Mouse (Mus musculus) testis, adult 2 months (tissue): Measurements from ENCODE around the gene Smarcb1. TPM values are rescaled to one million over a fixed set of nuclear protein-coding genes. Genes with fewer than 3 reads are reported as not detected.

Experiments
- H3K27ac ChIP-seq: fragments of 200-500 bp; 2 replicates; pipeline ENCODE4 v1.5.1; 2012; ENCODE audit warnings: low read depth, low read length; ENCODE audit not compliant: control insufficient read depth, insufficient read depth
- H3K27me3 ChIP-seq: fragments of 200-500 bp; 2 replicates; pipeline ENCODE4 v1.6.1; 2012; ENCODE audit warnings: mild to moderate bottlenecking, low read length, moderate library complexity; ENCODE audit not compliant: control insufficient read depth, insufficient read depth
- H3K36me3 ChIP-seq: fragments of 200-500 bp; 2 replicates; pipeline ENCODE4 v1.6.1; 2012; ENCODE audit warnings: mild to moderate bottlenecking, low read length; ENCODE audit not compliant: control insufficient read depth, insufficient read depth
- H3K4me1 ChIP-seq: fragments of 200-500 bp; 2 replicates; pipeline ENCODE4 v1.6.1; 2012; ENCODE audit warnings: low read length; ENCODE audit not compliant: control insufficient read depth, insufficient read depth
- H3K4me3 ChIP-seq: fragments of 200-500 bp; 2 replicates; pipeline ENCODE4 v1.5.1; 2012; ENCODE audit warnings: low read depth, mild to moderate bottlenecking, low read length, moderate library complexity, mixed read lengths; ENCODE audit not compliant: control insufficient read depth
- CTCF ChIP-seq: fragments of 200-500 bp; IDR thresholded peaks from 2 replicates; pipeline ENCODE4 v1.5.1; 2012; ENCODE audit warnings: low read depth, mild to moderate bottlenecking, inconsistent platforms, low read length, moderate library complexity; ENCODE audit not compliant: control insufficient read depth, insufficient read depth, insufficient replicate concordance
- POLR2A ChIP-seq: fragments of 200-500 bp; IDR thresholded peaks from 2 replicates; pipeline ENCODE4 v1.6.1; 2012; ENCODE audit warnings: low read depth, mild to moderate bottlenecking, inconsistent platforms, low read length, moderate library complexity; ENCODE audit not compliant: control insufficient read depth
- polyA plus RNA-seq: library from polyadenylated mRNA; depleted of rRNA; stranded (reverse); fragments of >200 nt; gene quantifications from 2 replicates; pipeline ENCODE4 v1.2.3, GENCODE M21; 2012

The Smarcb1 gene
- polyA plus RNA-seq, 1 experiment = 41.7 TPM

GRCm38 (mm10) chr10:75916840-75917239 is 4.6 kb downstream of the Smarcb1 start:
- no peak overlapping the region for H3K4me3 ChIP-seq
- H3K27me3 ChIP-seq = no peaks in the 10 kb centered on the region
- peaks cover 8% of the 10 kb centered on the region; the same call in 1 of the 2 replicates for H3K4me1 ChIP-seq
- no peak overlapping the region for H3K27ac ChIP-seq
- TF ChIP-seq POLR2A (no peak), CTCF (no peak)
- peaks cover 3% of the 10 kb centered on the region for H3K36me3 ChIP-seq

- Histone ChIP-seq H3K27me3 (no peaks in the 10 kb centered on the region), H3K4me3 (no peak overlapping the region), H3K36me3 (peaks cover 4% of the 10 kb centered on the region), H3K27ac (no peak overlapping the region), H3K4me1 (peaks cover 2% of the 10 kb centered on the region; the same call in 1 of the 2 replicates)
- TF ChIP-seq CTCF = no peak
- TF ChIP-seq POLR2A = no peak
Observed at GRCm38 (mm10) chr10:75915557-75915956, 5.9 kb downstream of the Smarcb1 start.

GRCm38 (mm10) chr10:75913013-75913589 is 8.3 kb downstream of the Smarcb1 start:
- no peak overlapping the region for H3K4me3 ChIP-seq
- H3K4me1 ChIP-seq = no peaks in the 10 kb centered on the region; the same call in 1 of the 2 replicates
- no peaks in the 10 kb centered on the region for H3K27me3 ChIP-seq
- peaks cover 6% of the 10 kb centered on the region for H3K36me3 ChIP-seq
- no peak overlapping the region for H3K27ac ChIP-seq
- TF ChIP-seq CTCF = no peak
- TF ChIP-seq POLR2A = no peak

- Histone ChIP-seq H3K27me3 (no peaks in the 10 kb centered on the region), H3K36me3 (peaks cover 6% of the 10 kb centered on the region)
Observed at GRCm38 (mm10) chr10:75910698-75911097, 10.7 kb downstream of the Smarcb1 start.

GRCm38 (mm10) chr10:75906882-75907281 is 14.5 kb downstream of the Smarcb1 start:
- TF ChIP-seq CTCF = no peak
- no peak for TF ChIP-seq POLR2A
- Histone ChIP-seq H3K4me3 (no peak overlapping the region), H3K4me1 (no peaks in the 10 kb centered on the region; the same call in 1 of the 2 replicates), H3K36me3 (peaks cover 3% of the 10 kb centered on the region), H3K27ac (no peak overlapping the region), H3K27me3 (no peaks in the 10 kb centered on the region)

More at GRCm38 (mm10) chr10:75910698-75911097, 10.7 kb downstream of the Smarcb1 start:
- Histone ChIP-seq H3K4me3 (no peak overlapping the region; the same call in none of the 2 replicates), H3K4me1 (no peaks in the 10 kb centered on the region; the same call in 1 of the 2 replicates), H3K27ac (no peak overlapping the region)
- TF ChIP-seq POLR2A = no peak
- no peak for TF ChIP-seq CTCF

GRCm38 (mm10) chr10:75904391-75904790 is 17.0 kb downstream of the Smarcb1 start:
- Histone ChIP-seq H3K27ac (no peak overlapping the region), H3K27me3 (no peaks in the 10 kb centered on the region), H3K36me3 (no peaks in the 10 kb centered on the region), H3K4me3 (no peak overlapping the region), H3K4me1 (no peaks in the 10 kb centered on the region; the same call in 1 of the 2 replicates)
- no peak for TF ChIP-seq CTCF
- TF ChIP-seq POLR2A = no peak

- TF ChIP-seq CTCF (no peak), POLR2A (no peak)
- H3K27ac ChIP-seq = no peak overlapping the region
- H3K4me1 ChIP-seq = peaks cover 17% of the 10 kb centered on the region
- H3K27me3 ChIP-seq = no peaks in the 10 kb centered on the region
- H3K4me3 ChIP-seq = no peak overlapping the region
- H3K36me3 ChIP-seq = no peaks in the 10 kb centered on the region
Observed at GRCm38 (mm10) chr10:75898846-75899245, 22.6 kb downstream of the Smarcb1 start.
